Mouse (Mus musculus) neural tube, embryonic 15.5 days (tissue): ENCODE data around the gene Oasl1. TPM values are rescaled to one million over a fixed set of nuclear protein-coding genes. Genes with fewer than 3 reads are reported as not detected.
"Not testable (repeated sequence)": the region's sequence is repeated elsewhere in the genome, so short reads cannot be mapped to it uniquely, and the experiment has no call there.

Source experiments
- ATAC-seq: fragments of 200-750 bp; cut with Nextera tagmentation; 2 replicates; pipeline ENCODE4 v1.8.0; 2017; ENCODE audit warnings: mild to moderate bottlenecking, moderate TSS enrichment, moderate library complexity; ENCODE audit not compliant: low FRiP score
- H3K27ac ChIP-seq: fragments of 300-500 bp; sonication (generic); replicated peaks from 2 replicates; pipeline ENCODE4 v1.5.1; 2015; ENCODE audit warnings: mild to moderate bottlenecking, inconsistent platforms
- H3K27me3 ChIP-seq: fragments of 300-500 bp; sonication (generic); replicated peaks from 2 replicates; pipeline ENCODE4 v1.6.1; 2015; ENCODE audit warnings: inconsistent platforms
- H3K36me3 ChIP-seq: fragments of 300-500 bp; sonication (generic); 2 replicates; pipeline ENCODE4 v1.6.1; 2015; ENCODE audit warnings: inconsistent platforms
- H3K4me1 ChIP-seq: fragments of 300-500 bp; sonication (generic); 2 replicates; pipeline ENCODE4 v1.6.1; 2015; ENCODE audit warnings: inconsistent platforms
- H3K4me2 ChIP-seq: fragments of 300-500 bp; sonication (generic); 2 replicates; pipeline ENCODE4 v1.6.1; 2015; ENCODE audit warnings: inconsistent platforms, mild to moderate bottlenecking, moderate library complexity
- H3K4me3 ChIP-seq: fragments of 300-500 bp; sonication (generic); replicated peaks from 2 replicates; pipeline ENCODE4 v1.5.1; 2015; ENCODE audit warnings: mild to moderate bottlenecking, inconsistent platforms
- H3K9ac ChIP-seq: fragments of 300-500 bp; sonication (generic); replicated peaks from 2 replicates; pipeline ENCODE4 v1.6.1; 2015; ENCODE audit warnings: mild to moderate bottlenecking, inconsistent platforms
- H3K9me3 ChIP-seq: fragments of 300-500 bp; sonication (generic); replicated peaks from 2 replicates; pipeline ENCODE4 v1.6.1; 2016; ENCODE audit warnings: inconsistent platforms
- WGBS: fragments of 180-500 bp; shearing (Covaris S2); methylation state at CpG from one replicate; pipeline ENCODE4 v1.1.7; 2015; ENCODE audit warnings: mixed read lengths; 5-methylcytosine and 5-hydroxymethylcytosine counted together
- polyA plus RNA-seq: library from polyadenylated mRNA; unstranded; fragments of >200 nt; fragmentation: Nextera tagmentation; extraction: Ambion mirVana; gene quantifications from 2 replicates; pipeline ENCODE4 v1.2.1, GENCODE M21; 2015

Gene Oasl1
- polyA plus RNA-seq, 1 experiment from 2014 or later, result 0.79 TPM

DNA sequence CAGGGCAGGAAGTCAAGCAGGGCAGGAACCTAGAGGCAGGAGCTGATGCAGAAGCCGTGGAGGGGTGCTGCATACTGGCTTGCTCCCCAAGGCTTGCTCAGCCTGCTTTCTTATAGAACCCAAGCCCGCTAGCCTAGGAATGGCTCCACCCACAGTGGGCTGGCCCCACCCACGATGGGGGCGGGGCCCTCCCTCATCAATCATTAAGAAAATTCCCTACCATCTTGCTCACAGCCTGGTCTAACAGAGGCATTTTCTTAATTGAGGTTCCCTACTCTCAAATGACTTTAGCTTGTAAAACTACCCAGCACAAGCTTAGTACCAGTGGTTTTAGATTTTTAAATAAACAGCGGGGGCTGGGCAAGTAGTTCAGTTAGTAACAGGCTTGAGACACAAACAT, 8.6 kb downstream of the Oasl1 start:
- Histone ChIP-seq H3K4me3 (no peak overlapping the region), H3K27ac (no peak overlapping the region), H3K27me3 (no peaks in the 10 kb centered on the region), H3K4me1 (peaks cover 4% of the 10 kb centered on the region; the same call in 1 of the 2 replicates), H3K36me3 (no peaks in the 10 kb centered on the region), H3K9ac (no peak overlapping the region), H3K4me2 (no peak overlapping the region), H3K9me3 (no peaks in the 10 kb centered on the region)
- ATAC-seq, result no peak
- 64% methylated on average over 5 of the region's 5 CpGs for WGBS

DNA sequence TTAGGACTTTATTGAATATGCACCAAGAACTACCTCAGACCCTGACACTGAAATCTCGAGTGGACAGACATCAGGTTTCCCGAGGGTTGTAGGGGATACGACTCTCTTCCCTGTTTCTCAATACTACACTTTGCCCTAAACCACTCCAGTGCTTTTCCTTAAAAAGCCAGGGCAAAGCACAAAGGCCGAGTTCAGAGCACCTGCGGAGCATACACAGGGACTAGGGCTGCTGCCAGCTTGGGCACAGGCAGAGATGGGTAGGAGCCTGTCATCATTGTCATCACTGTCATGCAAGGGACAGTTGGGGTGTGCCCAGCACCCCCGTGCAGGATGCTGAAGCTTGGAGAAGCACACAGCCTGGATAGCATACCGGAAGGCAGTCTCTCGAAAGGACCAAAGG, 10.2 kb downstream of the Oasl1 start:
- H3K4me1 ChIP-seq, result peaks cover 4% of the 10 kb centered on the region; the same call in 1 of the 2 replicates
- H3K4me2 ChIP-seq, result no peak overlapping the region
- no peak for ATAC-seq
- H3K9ac ChIP-seq, result no peak overlapping the region
- WGBS, result 86% methylated on average over 8 of the region's 8 CpGs
- no peaks in the 10 kb centered on the region for H3K27me3 ChIP-seq
- H3K36me3 ChIP-seq, result no peaks in the 10 kb centered on the region
- no peak overlapping the region for H3K4me3 ChIP-seq
- no peak overlapping the region for H3K27ac ChIP-seq
- no peaks in the 10 kb centered on the region for H3K9me3 ChIP-seq

DNA sequence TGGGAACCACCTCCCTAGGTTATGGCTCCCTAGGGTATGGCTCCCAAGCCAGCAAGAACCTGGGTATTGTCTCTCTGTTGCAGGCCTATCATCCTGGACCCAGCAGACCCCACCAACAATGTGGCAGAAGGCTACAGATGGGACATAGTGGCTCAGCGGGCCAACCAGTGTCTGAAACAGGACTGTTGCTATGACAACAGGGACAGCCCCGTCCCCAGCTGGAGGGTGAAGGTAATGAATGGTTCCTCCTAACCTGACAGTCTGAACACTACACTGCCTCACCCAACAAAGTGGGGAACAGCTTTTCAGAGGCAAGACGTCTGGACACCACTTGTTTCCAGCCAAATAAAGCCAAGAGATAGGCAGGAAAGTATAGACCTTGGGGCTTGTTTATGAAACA, 12.8 kb downstream of the Oasl1 start:
- Histone ChIP-seq H3K9ac (no peak overlapping the region), H3K9me3 (no peaks in the 10 kb centered on the region), H3K27ac (no peak overlapping the region), H3K4me2 (no peak overlapping the region), H3K4me1 (peaks cover 4% of the 10 kb centered on the region; the same call in 1 of the 2 replicates), H3K36me3 (no peaks in the 10 kb centered on the region), H3K4me3 (no peak overlapping the region), H3K27me3 (no peaks in the 10 kb centered on the region)
- WGBS, result 11% methylated on average over 3 of the region's 3 CpGs
- ATAC-seq, result no peak

DNA sequence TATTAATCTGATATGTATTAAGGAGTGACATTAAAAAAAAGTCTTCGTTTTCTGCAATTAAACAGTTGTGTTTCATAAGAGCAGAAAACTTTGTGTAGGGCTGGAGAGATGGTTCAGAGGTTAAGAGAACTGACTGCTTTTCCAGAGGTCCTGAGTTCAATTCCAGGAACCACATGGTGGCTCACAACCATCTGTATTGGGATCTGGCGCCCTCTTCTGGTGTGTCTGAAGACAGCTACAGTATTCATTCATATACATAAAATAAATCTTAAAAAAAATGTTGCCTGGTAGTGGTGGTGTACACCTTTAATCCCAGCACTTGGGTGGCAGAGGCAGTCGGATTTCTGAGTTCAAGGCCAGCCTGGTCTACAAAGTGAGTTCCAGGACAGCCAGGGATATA, 18.1 kb downstream of the Oasl1 start:
- peaks cover 19% of the 10 kb centered on the region for H3K4me1 ChIP-seq
- WGBS, result 61% methylated on average over 3 of the region's 3 CpGs
- H3K9ac ChIP-seq, H3K36me3 ChIP-seq, ATAC-seq, H3K27me3 ChIP-seq, H3K9me3 ChIP-seq, H3K27ac ChIP-seq: not testable (repeated sequence)
- H3K4me3 ChIP-seq, result 0 out of 2 replicates have a peak overlapping the region, but pooled peaks have one; percentile 94
- H3K4me2 ChIP-seq, result peak overlapping the region; percentile 57; the same call in 1 of the 2 replicates

DNA sequence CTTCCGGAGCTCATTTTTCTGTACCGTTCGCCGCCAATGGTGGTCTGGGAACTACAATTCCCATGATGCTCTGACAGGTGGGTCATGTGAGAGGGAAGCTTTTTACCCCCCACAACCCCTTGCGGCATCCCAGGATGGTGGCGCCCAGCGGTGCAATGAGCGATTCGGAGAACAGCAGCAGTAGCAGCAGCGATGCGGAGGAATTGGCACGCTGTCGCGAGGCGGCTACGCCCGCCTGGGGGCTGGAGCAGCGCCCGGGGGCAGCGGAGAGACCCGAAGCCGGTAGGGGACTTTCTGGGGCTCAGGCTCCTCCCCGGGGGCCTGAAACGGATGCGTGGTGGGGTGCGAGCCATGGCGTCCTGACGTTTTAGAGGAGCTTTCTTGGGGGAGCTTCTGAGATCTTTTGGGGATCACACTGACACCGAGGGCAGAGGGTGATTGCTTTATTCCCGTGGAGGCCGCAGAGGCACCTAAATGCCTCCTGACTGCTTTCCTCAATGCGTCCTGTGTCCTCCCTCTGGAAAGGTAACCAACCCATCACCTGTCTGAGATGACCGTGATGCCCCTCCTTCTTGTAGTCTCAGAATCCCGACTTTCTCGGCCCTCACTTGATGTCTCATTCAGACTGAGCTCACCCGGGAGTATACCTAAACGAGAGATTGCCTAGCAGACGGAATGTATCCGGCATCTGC, 19.2 kb downstream of the Oasl1 start, which contains the start of gene 2210016L21Rik:
Gene 2210016L21Rik, plus strand, starts transcription at position 85 of the 692 bp plus-strand sequence.
- H3K36me3 ChIP-seq, result peaks cover 17% of the 10 kb centered on the region
- H3K9me3 ChIP-seq, result no peaks in the 10 kb centered on the region
- H3K4me1 ChIP-seq, result peaks cover 19% of the 10 kb centered on the region
- under 1% methylated on average over 39 of the region's 39 CpGs for WGBS
- peak within 1 kb of the TSS; percentile 57 for H3K4me2 ChIP-seq
- peak within 1 kb of the TSS; percentile 95 for H3K27ac ChIP-seq
- H3K4me3 ChIP-seq, result peak within 1 kb of the TSS; percentile 94
- peak; percentile 95 for ATAC-seq
- H3K27me3 ChIP-seq, result no peaks in the 10 kb centered on the region
- H3K9ac ChIP-seq, result peak within 1 kb of the TSS; percentile 97

DNA sequence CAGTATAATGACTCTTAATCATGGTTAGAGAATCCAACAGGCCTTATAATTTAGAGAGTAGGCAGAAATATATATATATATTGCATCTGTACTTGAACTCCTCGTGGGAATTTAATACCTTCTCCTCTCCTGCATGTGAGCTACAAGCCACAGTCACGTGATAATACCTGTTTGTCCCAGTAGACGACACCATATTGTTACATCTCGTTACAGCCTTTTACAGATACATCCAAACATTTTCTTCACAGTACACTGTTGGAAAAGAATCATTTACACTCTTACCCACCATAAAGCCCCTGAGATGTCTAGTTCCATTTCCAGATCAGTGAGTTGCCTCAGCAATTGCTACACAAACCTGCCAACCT, 19.7 kb downstream of the Oasl1 start:
- Histone ChIP-seq H3K4me1 (peaks cover 19% of the 10 kb centered on the region), H3K27ac (peak overlapping the region; percentile 95), H3K4me2 (peak overlapping the region; percentile 57), H3K27me3 (no peaks in the 10 kb centered on the region), H3K9me3 (no peaks in the 10 kb centered on the region), H3K4me3 (peak overlapping the region; percentile 94), H3K9ac (peak overlapping the region; percentile 97), H3K36me3 (peaks cover 22% of the 10 kb centered on the region)
- WGBS, result 32% methylated on average over 4 of the region's 4 CpGs
- ATAC-seq, result no peak

DNA sequence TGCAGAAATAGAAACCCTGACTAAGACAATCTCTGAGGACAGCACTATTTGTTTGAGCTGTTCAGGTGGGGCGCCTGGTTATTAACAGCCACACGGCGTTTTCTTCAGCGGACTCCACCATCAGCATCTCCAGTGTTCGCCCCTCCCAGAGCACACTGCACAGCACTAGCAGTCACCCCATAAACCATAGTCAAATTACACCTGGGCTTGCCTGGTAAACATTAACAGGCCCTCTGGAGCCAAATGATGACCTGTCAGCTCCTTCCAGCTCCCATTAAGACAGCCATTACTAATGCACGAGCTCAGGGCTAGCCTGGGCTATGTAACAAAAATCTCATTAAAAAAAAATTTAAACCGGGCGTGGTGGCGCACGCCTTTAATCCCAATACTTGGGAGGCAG, 22.0 kb downstream of the Oasl1 start:
- Histone ChIP-seq H3K4me2 (no peak overlapping the region), H3K27ac (no peak overlapping the region), H3K4me1 (peaks cover 28% of the 10 kb centered on the region), H3K9me3 (no peaks in the 10 kb centered on the region), H3K4me3 (no peak overlapping the region), H3K36me3 (peaks cover 42% of the 10 kb centered on the region), H3K9ac (no peak overlapping the region), H3K27me3 (no peaks in the 10 kb centered on the region)
- WGBS, result 96% methylated on average over 10 of the region's 10 CpGs
- ATAC-seq, result no peak

DNA sequence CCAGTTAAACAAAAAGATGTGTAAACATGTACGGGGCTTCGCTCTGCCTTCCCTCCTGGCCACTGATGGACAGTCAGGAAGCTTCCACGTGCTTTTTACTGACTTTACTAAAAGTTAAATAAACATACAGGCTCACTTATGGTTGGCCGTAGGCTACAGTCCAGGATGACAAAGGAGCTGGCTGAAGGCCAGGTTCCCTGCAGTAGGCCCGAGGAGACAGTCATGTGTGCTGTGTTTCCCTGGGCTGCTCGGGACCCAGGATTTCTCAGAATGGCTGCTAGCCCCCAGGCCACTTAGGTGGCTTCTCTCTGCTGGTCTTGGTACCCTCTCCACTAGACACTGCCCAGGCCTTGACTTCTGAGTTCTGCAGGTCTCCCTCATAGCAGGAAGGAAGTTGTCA, 25.9 kb downstream of the Oasl1 start:
- H3K9ac ChIP-seq, result no peak overlapping the region
- H3K4me1 ChIP-seq, result peaks cover 16% of the 10 kb centered on the region
- H3K9me3 ChIP-seq, result no peaks in the 10 kb centered on the region
- ATAC-seq, result no peak
- H3K27ac ChIP-seq, result no peak overlapping the region; the same call in 1 of the 2 replicates
- H3K36me3 ChIP-seq, result peaks cover 42% of the 10 kb centered on the region
- WGBS, result 52% methylated on average over 6 of the region's 6 CpGs
- no peak overlapping the region for H3K4me3 ChIP-seq
- no peaks in the 10 kb centered on the region for H3K27me3 ChIP-seq
- no peak overlapping the region for H3K4me2 ChIP-seq

DNA sequence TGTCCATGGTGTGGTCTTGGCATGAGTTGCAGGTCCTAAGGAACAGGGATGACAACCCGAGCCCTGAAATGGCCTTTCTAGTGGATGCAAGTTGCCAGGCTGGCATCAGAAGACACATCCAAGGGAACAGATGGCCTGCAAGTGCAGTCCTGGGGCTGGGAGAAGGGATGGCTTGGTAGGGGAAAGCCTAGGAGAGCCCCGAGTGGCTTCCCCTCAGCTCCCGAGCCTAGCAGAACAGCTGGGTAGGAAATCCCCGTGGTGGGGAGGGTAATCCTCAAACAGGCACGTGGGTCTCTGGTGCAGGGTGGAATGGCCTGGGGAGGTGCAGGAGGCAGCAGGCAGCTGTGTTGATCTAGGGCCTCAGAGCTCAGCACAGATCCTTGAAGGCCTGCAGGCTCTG, 26.3 kb downstream of the Oasl1 start:
- no peak overlapping the region for H3K4me3 ChIP-seq
- no peaks in the 10 kb centered on the region for H3K27me3 ChIP-seq
- peaks cover 42% of the 10 kb centered on the region for H3K36me3 ChIP-seq
- no peak overlapping the region for H3K9ac ChIP-seq
- no peak overlapping the region; the same call in 1 of the 2 replicates for H3K27ac ChIP-seq
- peaks cover 13% of the 10 kb centered on the region; the same call in 1 of the 2 replicates for H3K4me1 ChIP-seq
- H3K4me2 ChIP-seq, result no peak overlapping the region
- 63% methylated on average over 5 of the region's 5 CpGs for whole genome bisulfite sequencing
- H3K9me3 ChIP-seq, result no peaks in the 10 kb centered on the region
- ATAC-seq, result no peak

DNA sequence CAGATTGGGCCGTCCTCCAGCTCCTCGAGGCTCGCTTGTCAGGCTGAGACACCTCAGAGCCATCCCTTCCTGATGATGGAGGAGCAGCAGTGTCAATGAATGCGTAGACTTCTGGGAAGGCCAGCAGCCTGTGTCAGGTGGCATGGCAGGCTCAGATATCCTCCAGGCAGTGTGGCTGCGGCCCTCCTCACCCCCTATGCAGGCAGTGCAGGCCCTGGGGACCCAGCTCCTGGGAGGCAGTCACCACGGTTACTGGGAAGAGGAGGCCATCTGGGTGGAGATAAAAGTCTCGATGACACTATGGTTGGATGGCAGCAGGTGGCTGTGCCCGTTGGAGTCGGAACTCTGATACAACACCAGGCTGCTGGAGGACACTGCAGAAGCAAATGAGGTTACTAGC, 26.8 kb downstream of the Oasl1 start:
- no peak overlapping the region for H3K4me3 ChIP-seq
- peaks cover 42% of the 10 kb centered on the region for H3K36me3 ChIP-seq
- H3K4me2 ChIP-seq, result no peak overlapping the region
- no peak for ATAC-seq
- H3K4me1 ChIP-seq, result peaks cover 13% of the 10 kb centered on the region; the same call in 1 of the 2 replicates
- no peaks in the 10 kb centered on the region for H3K9me3 ChIP-seq
- H3K27ac ChIP-seq, result no peak overlapping the region
- 78% methylated on average over 9 of the region's 9 CpGs for WGBS
- H3K9ac ChIP-seq, result no peak overlapping the region
- no peaks in the 10 kb centered on the region for H3K27me3 ChIP-seq

DNA sequence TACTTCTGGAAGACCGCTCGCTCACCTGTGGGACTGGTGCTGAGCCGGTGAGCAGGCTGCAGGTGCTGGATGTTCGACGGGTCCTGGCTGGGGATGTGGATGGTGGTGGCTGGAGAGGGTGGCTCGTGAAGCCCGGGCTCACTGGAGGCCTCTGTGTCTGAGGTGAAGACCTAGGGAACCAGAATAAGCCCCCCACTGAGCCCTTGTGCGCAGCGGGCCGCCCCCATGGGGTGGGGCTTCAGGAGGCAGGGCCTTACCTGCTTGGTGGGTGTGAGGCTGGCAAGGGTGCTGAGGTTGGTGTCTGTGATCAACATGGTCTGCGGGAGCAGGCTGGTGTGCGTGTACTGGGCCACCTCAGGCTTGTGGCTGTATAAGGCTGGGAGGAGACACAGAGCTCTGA, 27.6 kb downstream of the Oasl1 start:
- peak; percentile 25; the same call in 1 of the 2 replicates for ATAC-seq
- H3K27me3 ChIP-seq, result no peaks in the 10 kb centered on the region
- H3K4me3 ChIP-seq, result no peak overlapping the region
- WGBS, result 72% methylated on average over 12 of the region's 12 CpGs
- peaks cover 40% of the 10 kb centered on the region for H3K36me3 ChIP-seq
- H3K4me2 ChIP-seq, result no peak overlapping the region
- no peaks in the 10 kb centered on the region for H3K9me3 ChIP-seq
- no peak overlapping the region for H3K27ac ChIP-seq
- H3K4me1 ChIP-seq, result peaks cover 13% of the 10 kb centered on the region; the same call in 1 of the 2 replicates
- no peak overlapping the region for H3K9ac ChIP-seq

DNA sequence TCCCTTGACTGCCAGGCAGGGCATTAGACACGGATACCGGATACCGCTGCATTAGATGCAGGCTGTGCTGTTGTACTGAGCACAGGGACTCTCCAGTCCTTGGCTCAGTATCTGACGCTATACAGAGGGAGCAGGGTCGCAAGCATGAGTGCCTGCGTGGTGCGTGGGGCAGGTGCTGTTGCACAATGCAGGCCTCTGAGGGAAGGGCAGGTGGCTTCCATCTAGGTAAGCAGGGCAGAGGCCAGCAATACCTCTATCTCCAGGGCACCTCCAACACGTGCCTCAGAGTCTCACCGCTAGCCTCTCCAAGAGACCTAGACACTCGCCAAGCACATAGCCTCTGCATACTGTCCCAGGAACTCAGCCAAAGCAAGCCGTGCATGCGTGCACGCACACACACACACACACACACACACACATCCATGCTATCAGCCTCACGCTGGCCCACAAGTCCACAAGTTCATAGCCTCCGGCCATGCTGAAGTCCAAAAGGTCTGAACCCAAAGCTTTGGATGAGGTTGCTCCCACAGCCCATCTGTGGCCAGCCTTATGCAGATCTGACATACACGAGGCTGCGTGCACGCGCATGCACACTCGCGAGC, 28.3 kb downstream of the Oasl1 start:
- Histone ChIP-seq H3K27ac (no peak overlapping the region), H3K4me3 (no peak overlapping the region), H3K9ac (no peak overlapping the region), H3K27me3 (no peaks in the 10 kb centered on the region), H3K4me1 (peaks cover 13% of the 10 kb centered on the region; the same call in 1 of the 2 replicates), H3K36me3 (peaks cover 33% of the 10 kb centered on the region), H3K9me3 (no peaks in the 10 kb centered on the region), H3K4me2 (no peak overlapping the region)
- no peak for ATAC-seq
- WGBS, result 82% methylated on average over 21 of the region's 21 CpGs
